Mouse (Mus musculus): Measurements from ENCODE around the gene Olfr898.

Gene Olfr898

GRCm38 (mm10) chr9:38348111-38348510 is at the start of gene Olfr898:
Gene Olfr898, plus strand, starts transcription at chr9:38348411.
- no peak for DNase-seq

DNA sequence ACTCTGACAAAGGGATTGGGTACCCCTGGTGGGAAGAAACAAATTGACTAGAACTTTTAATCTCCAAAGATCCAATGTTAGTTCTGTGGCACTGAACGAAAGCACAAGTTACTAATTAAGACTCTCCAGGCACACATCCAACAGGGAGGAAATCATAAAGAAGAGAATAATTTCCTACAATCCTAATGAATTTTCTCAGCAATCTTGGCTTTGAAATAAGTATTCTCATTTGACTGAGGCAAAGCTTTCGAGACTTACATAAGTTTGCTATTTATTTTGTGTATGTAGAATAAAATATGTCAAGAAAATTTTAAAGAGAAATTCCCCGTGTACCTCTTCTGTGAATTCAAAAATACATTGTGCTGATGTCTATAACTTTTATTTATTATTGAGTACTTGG is 19.5 kb upstream of the Olfr898 start, which contains the start of gene Olfr25:
Gene Olfr25, plus strand, starts transcription at position 301 of the 400 bp plus-strand sequence.
- no peak for DNase-seq

- DNase-seq = no peak
Measured at GRCm38 (mm10) chr9:38366596-38366995, 18.4 kb downstream of the Olfr898 start, which contains the start of gene Olfr250. Gene Olfr250, plus strand, starts transcription at chr9:38366896.

- no peak for DNase-seq
Measured at GRCm38 (mm10) chr9:38376786-38377185, 28.6 kb downstream of the Olfr898 start, which contains the start of gene Olfr251. Gene Olfr251, plus strand, starts transcription at chr9:38377086.

DNA sequence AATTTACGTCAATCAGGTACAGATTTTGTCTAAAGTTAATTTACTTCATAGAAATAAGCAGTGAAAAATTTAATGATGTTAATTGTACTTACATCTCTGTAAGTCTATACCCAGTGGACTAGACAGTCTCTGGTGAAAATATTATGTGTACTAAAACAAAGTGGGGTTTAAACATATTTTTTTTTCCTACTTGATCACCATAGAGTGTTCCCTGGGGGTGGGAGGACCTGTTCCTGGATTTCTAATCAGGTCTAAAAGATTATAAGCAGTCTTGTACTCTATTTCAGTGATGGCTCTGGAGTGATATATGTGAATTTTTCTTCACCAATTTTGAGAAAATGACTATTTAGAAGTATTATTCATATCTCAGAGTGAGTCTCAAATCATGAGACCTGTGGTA is 53.2 kb downstream of the Olfr898 start, which contains the start of gene Olfr147:
Gene Olfr147, plus strand, starts transcription at position 301 of the 400 bp plus-strand sequence.
- no peak for DNase-seq
